ENCODE assay signal across 8 mouse cellular contexts in the genomic region with DNA sequence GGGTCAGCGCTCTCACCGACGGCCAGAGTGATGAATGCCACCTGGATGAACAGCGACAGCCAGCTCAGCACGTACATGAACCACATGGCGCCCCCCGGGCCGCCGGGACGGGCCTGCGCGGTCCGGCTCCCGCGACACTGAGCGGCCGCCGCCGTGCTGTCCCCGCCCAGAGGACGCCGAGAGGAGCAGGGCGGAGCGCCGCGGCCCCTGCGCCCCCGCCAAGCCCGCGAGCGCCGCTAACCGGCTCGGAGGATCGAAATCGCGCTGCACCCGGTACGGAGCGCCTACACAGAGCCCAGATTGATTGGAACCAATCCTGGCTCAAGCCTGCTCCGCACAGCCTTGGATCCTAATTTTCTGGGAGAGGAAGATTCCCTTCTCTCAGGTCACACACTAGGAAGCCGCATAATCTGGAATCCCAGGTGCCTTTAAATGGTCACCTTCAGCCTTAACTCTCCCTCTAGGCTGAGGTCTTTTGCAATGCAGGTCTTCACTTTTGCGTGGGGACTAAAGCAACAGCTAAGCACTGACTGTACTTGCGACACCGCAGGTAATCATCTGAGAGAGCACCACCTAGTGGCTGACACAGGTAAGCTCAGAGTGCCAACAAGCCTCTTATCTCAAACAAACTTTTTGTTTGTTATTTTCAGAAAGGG. TPM values are rescaled to one million over a fixed set of nuclear protein-coding genes. Genes with fewer than 3 reads are reported as not detected.
DNase-seq lines count a peak whose midpoint lies in the region; ATAC-seq lines count a peak whose summit lies in the region.

Tex261 (minus strand) TSS at position 176 of the 656 bp plus-strand sequence.

- DNase-seq in MEL-GATA-1-ER (ENCODE audit: extremely low read depth, low read depth): peak; percentile 70
- peak; percentile 89 for DNase-seq in cerebellum, adult 8-10 months
- peak; percentile 88 for DNase-seq in forelimb bud, embryonic 11.5 days (ENCODE audit: low read depth, low spot score)
- DNase-seq in layer of hippocampus, adult 9-10 months (ENCODE audit: low spot score): peak; percentile 65
- DNase-seq in ovary, postnatal 10 days (ENCODE audit: low spot score): peak; percentile 83
- DNase-seq in thymus, postnatal 10 days (ENCODE audit: low spot score in 2 of 2): peak; percentile 77 to 87

- peak within 1 kb of the TSS; percentile 91 for H3K27ac ChIP-seq in lung, embryonic 16.5 days (ENCODE audit: low read length)

- peaks cover 16% of the 10 kb centered on the region for H3K36me3 ChIP-seq in lung, embryonic 16.5 days (ENCODE audit: control insufficient read depth, insufficient read depth, low read length)

- H3K27me3 ChIP-seq in lung, embryonic 16.5 days (ENCODE audit: control insufficient read depth, insufficient read depth, low read depth, low read length): no peaks in the 10 kb centered on the region

- H3K4me3 ChIP-seq in lung, embryonic 16.5 days (ENCODE audit: low read length): peak within 1 kb of the TSS; percentile 97

- H3K9ac ChIP-seq in lung, embryonic 16.5 days (ENCODE audit: low read length): peak within 1 kb of the TSS; percentile 96

- peak; percentile 83 to 85 for ATAC-seq in hematopoietic stem cell, adult 5-6 weeks (replicated peaks in 1 of 2; ENCODE audit: insufficient read depth in 1 of 2, low FRiP score in 2 of 2, low TSS enrichment in 1 of 2, low read depth in 1 of 2, poor library complexity in 2 of 2, severe bottlenecking in 2 of 2)
- ATAC-seq in lung, embryonic 16.5 days (ENCODE audit: low read depth): peak; percentile 98

- whole genome bisulfite sequencing in lung, embryonic 16.5 days: under 1% methylated on average over 44 of the region's 45 CpGs

- peaks cover 14% of the 10 kb centered on the region for H3K4me1 ChIP-seq in lung, embryonic 16.5 days (replicated peaks; ENCODE audit: control insufficient read depth, insufficient read depth, low read length)

- H3K4me2 ChIP-seq in lung, embryonic 16.5 days (ENCODE audit: low read depth, low read length): peak within 1 kb of the TSS; percentile 91

- H3K9me3 ChIP-seq in lung, embryonic 16.5 days (ENCODE audit: control insufficient read depth, low read length): no peaks in the 10 kb centered on the region

RNA-seq across cellular contexts. Expression of gene Tex261, which starts in this region (rescaled TPM):
- total RNA-seq in hematopoietic stem cell, adult 5-6 weeks (2017): 22.6 and 23.0 TPM in 2 replicates
- 86.3 and 105 TPM in 2 replicates for polyA plus RNA-seq in lung, embryonic 16.5 days (2015; fragmentation: Nextera tagmentation; extraction: Ambion mirVana)

Comparison
In these comparisons a context has a peak if more than half of its experiments do, and no peak if none do; other contexts are left out.
1. Peak in every context shown above with its lines: DNase-seq, ATAC-seq, H3K4me3 ChIP-seq and H3K27ac ChIP-seq.